Mouse (Mus musculus) midbrain, embryonic 10.5 days (tissue): ENCODE results near the gene Mzt1. TPM values are rescaled to one million over a fixed set of nuclear protein-coding genes. Genes with fewer than 3 reads are reported as not detected.

Experiments used
- DNase-seq: peaks from one replicate; pipeline ENCODE4 v3.0.0-alpha.2; 2017; ENCODE audit warnings: low spot score
- H3K27ac ChIP-seq: fragments of 300-500 bp; sonication (generic); replicated peaks from 2 replicates; pipeline ENCODE4 v1.5.1; 2016; ENCODE audit warnings: mild to moderate bottlenecking
- H3K27me3 ChIP-seq: fragments of 300-500 bp; sonication (generic); 2 replicates; pipeline ENCODE4 v1.6.1; 2016; ENCODE audit warnings: low read depth, mild to moderate bottlenecking; ENCODE audit not compliant: poor library complexity, severe bottlenecking
- H3K36me3 ChIP-seq: fragments of 300-500 bp; sonication (generic); 2 replicates; pipeline ENCODE4 v1.6.1; 2016; ENCODE audit warnings: mild to moderate bottlenecking, moderate library complexity
- H3K4me1 ChIP-seq: fragments of 300-500 bp; sonication (generic); 2 replicates; pipeline ENCODE4 v1.6.1; 2016
- H3K4me3 ChIP-seq: fragments of 300-500 bp; sonication (generic); 2 replicates; pipeline ENCODE4 v1.5.1; 2016; ENCODE audit warnings: mild to moderate bottlenecking, moderate library complexity
- H3K9me3 ChIP-seq: fragments of 300-500 bp; sonication (generic); replicated peaks from 2 replicates; pipeline ENCODE4 v1.6.1; 2016; ENCODE audit warnings: mild to moderate bottlenecking
- WGBS: fragments of 180-500 bp; shearing (Covaris S2); methylation state at CpG from one replicate; pipeline ENCODE4 v1.1.7; 2016; 5-methylcytosine and 5-hydroxymethylcytosine counted together
- polyA plus RNA-seq: library from polyadenylated mRNA; unstranded; fragments of >200 nt; fragmentation: Nextera tagmentation; extraction: Ambion mirVana; gene quantifications from 2 replicates; pipeline ENCODE4 v1.2.1, GENCODE M21; 2016

The Mzt1 gene
- polyA plus RNA-seq, result 107 and 108 TPM in 2 replicates

GRCm38 (mm10) chr14:99046031-99046781 is at the start of gene Mzt1, which contains the start of gene Bora:
Gene Mzt1, minus strand, starts transcription at chr14:99046134.
Gene Bora, plus strand, starts transcription at chr14:99046222.
- peaks cover 29% of the 10 kb centered on the region for H3K36me3 ChIP-seq
- H3K4me3 ChIP-seq, result peak within 1 kb of the TSS; percentile 94
- peaks cover 43% of the 10 kb centered on the region for H3K4me1 ChIP-seq
- DNase-seq, result peak; percentile 97
- H3K27ac ChIP-seq, result peak within 1 kb of the TSS; percentile 97
- H3K27me3 ChIP-seq, result no peaks in the 10 kb centered on the region
- no peaks in the 10 kb centered on the region for H3K9me3 ChIP-seq
- under 1% methylated on average over 71 of the region's 81 CpGs for WGBS

- Histone ChIP-seq H3K9me3 (no peaks in the 10 kb centered on the region), H3K4me3 (no peak overlapping the region), H3K27ac (no peak overlapping the region), H3K27me3 (no peaks in the 10 kb centered on the region), H3K36me3 (peaks cover 99% of the 10 kb centered on the region), H3K4me1 (no peaks in the 10 kb centered on the region)
- WGBS, result 93% methylated on average over 7 of the region's 7 CpGs
- no peak for DNase-seq
Observed at GRCm38 (mm10) chr14:99088947-99089346, 43.0 kb upstream of the Mzt1 start.

GRCm38 (mm10) chr14:99071146-99071545 is 25.2 kb upstream of the Mzt1 start:
- DNase-seq, result no peak
- Histone ChIP-seq H3K4me1 (no peaks in the 10 kb centered on the region), H3K27me3 (no peaks in the 10 kb centered on the region), H3K9me3 (no peaks in the 10 kb centered on the region), H3K27ac (no peak overlapping the region), H3K36me3 (peaks cover 95% of the 10 kb centered on the region), H3K4me3 (no peak overlapping the region)
- WGBS, result 93% methylated on average over 4 of the region's 4 CpGs

GRCm38 (mm10) chr14:99063091-99063490 is 17.2 kb upstream of the Mzt1 start:
- no peak overlapping the region for H3K27ac ChIP-seq
- H3K27me3 ChIP-seq, result no peaks in the 10 kb centered on the region
- H3K4me1 ChIP-seq, result no peaks in the 10 kb centered on the region
- H3K9me3 ChIP-seq, result no peaks in the 10 kb centered on the region
- H3K4me3 ChIP-seq, result no peak overlapping the region
- no peak for DNase-seq
- 93% methylated on average over 2 of the region's 2 CpGs for WGBS
- peaks cover 89% of the 10 kb centered on the region for H3K36me3 ChIP-seq

- H3K4me3 ChIP-seq, result no peak overlapping the region
- WGBS, result 96% methylated on average over 12 of the region's 12 CpGs
- H3K9me3 ChIP-seq, result no peaks in the 10 kb centered on the region
- H3K4me1 ChIP-seq, result no peaks in the 10 kb centered on the region
- DNase-seq, result no peak
- no peak overlapping the region for H3K27ac ChIP-seq
- peaks cover 89% of the 10 kb centered on the region for H3K36me3 ChIP-seq
- H3K27me3 ChIP-seq, result no peaks in the 10 kb centered on the region
Observed at GRCm38 (mm10) chr14:99060616-99061015, 14.7 kb upstream of the Mzt1 start.

- no peaks in the 10 kb centered on the region for H3K4me1 ChIP-seq
- no peak for DNase-seq
- 90% methylated on average over 7 of the region's 7 CpGs for WGBS
- H3K27me3 ChIP-seq, result no peaks in the 10 kb centered on the region
- no peaks in the 10 kb centered on the region for H3K9me3 ChIP-seq
- H3K36me3 ChIP-seq, result peaks cover 86% of the 10 kb centered on the region
- H3K27ac ChIP-seq, result no peak overlapping the region
- no peak overlapping the region for H3K4me3 ChIP-seq
Observed at GRCm38 (mm10) chr14:99058959-99059586, 13.1 kb upstream of the Mzt1 start.

GRCm38 (mm10) chr14:99046782-99047181 is 848 bp upstream of the Mzt1 start:
- no peak for DNase-seq
- Histone ChIP-seq H3K9me3 (no peaks in the 10 kb centered on the region), H3K4me1 (peaks cover 38% of the 10 kb centered on the region), H3K36me3 (peaks cover 35% of the 10 kb centered on the region), H3K27ac (peak overlapping the region; percentile 97), H3K27me3 (no peaks in the 10 kb centered on the region), H3K4me3 (peak overlapping the region; percentile 94)
- WGBS, result 2% methylated on average over 15 of the region's 15 CpGs

GRCm38 (mm10) chr14:99045378-99046030 is 430 bp downstream of the Mzt1 start:
- WGBS, result under 1% methylated on average over 69 of the region's 70 CpGs
- Histone ChIP-seq H3K4me3 (peak overlapping the region; percentile 94), H3K9me3 (no peaks in the 10 kb centered on the region), H3K27ac (peak overlapping the region; percentile 97), H3K36me3 (peaks cover 22% of the 10 kb centered on the region), H3K4me1 (peaks cover 46% of the 10 kb centered on the region), H3K27me3 (no peaks in the 10 kb centered on the region)
- no peak for DNase-seq

- DNase-seq, result no peak
- Histone ChIP-seq H3K27ac (peak overlapping the region; percentile 97), H3K4me3 (peak overlapping the region; percentile 94), H3K9me3 (no peaks in the 10 kb centered on the region), H3K4me1 (peaks cover 46% of the 10 kb centered on the region), H3K36me3 (peaks cover 15% of the 10 kb centered on the region; the same call in 1 of the 2 replicates), H3K27me3 (no peaks in the 10 kb centered on the region)
- 6% methylated on average over 5 of the region's 5 CpGs for WGBS
Observed at GRCm38 (mm10) chr14:99044718-99045117, 1.2 kb downstream of the Mzt1 start.

GRCm38 (mm10) chr14:99044096-99044495 is 1.8 kb downstream of the Mzt1 start:
- H3K27me3 ChIP-seq, result no peaks in the 10 kb centered on the region
- peaks cover 46% of the 10 kb centered on the region for H3K4me1 ChIP-seq
- peaks cover 19% of the 10 kb centered on the region for H3K36me3 ChIP-seq
- peak overlapping the region; percentile 46; the same call in 1 of the 2 replicates for H3K27ac ChIP-seq
- H3K9me3 ChIP-seq, result no peaks in the 10 kb centered on the region
- peak overlapping the region; percentile 94 for H3K4me3 ChIP-seq
- DNase-seq, result no peak
- WGBS, result 32% methylated on average over 10 of the region's 10 CpGs

- Histone ChIP-seq H3K4me3 (peak overlapping the region; percentile 94), H3K27ac (0 out of 2 replicates have a peak overlapping the region, but pooled peaks have one; percentile 46), H3K9me3 (no peaks in the 10 kb centered on the region), H3K4me1 (peaks cover 45% of the 10 kb centered on the region), H3K27me3 (no peaks in the 10 kb centered on the region), H3K36me3 (peaks cover 19% of the 10 kb centered on the region)
- 62% methylated on average over 1 of the region's 1 CpGs for WGBS
- DNase-seq, result no peak
Observed at GRCm38 (mm10) chr14:99043499-99043898, 2.4 kb downstream of the Mzt1 start.

GRCm38 (mm10) chr14:99041416-99041815 is 4.5 kb downstream of the Mzt1 start:
- no peak overlapping the region for H3K27ac ChIP-seq
- H3K9me3 ChIP-seq, result no peaks in the 10 kb centered on the region
- WGBS, result 84% methylated on average over 4 of the region's 4 CpGs
- H3K36me3 ChIP-seq, result peaks cover 25% of the 10 kb centered on the region
- H3K4me1 ChIP-seq, result peaks cover 28% of the 10 kb centered on the region
- H3K27me3 ChIP-seq, result no peaks in the 10 kb centered on the region
- no peak for DNase-seq
- no peak overlapping the region for H3K4me3 ChIP-seq
